Comparison of ENCODE assay signal across 16 mouse cellular contexts in genomic region chr5:51108181-51108580, GRCm38 (mm10).
"Had no signal": no experiment of that assay in that cellular context is flagged by ENCODE, and none has a peak within 500 bp of the region (broad histone marks: within the 10 kb centered on the region; RNA-seq: fewer than 3 reads in every experiment).

No protein-coding gene starts in this region.

- ATAC-seq: liver, embryonic 12.5 days had no signal

- H3K27ac ChIP-seq: limb, embryonic 10.5 days; limb, embryonic 13.5 days; liver, embryonic 12.5 days; liver, embryonic 15.5 days; lung, embryonic 15.5 days; stomach, embryonic 15.5 days had no signal

- H3K36me3 ChIP-seq: limb, embryonic 10.5 days; limb, embryonic 13.5 days; liver, embryonic 12.5 days; liver, embryonic 15.5 days; lung, embryonic 15.5 days; stomach, embryonic 15.5 days had no signal

- H3K9ac ChIP-seq: limb, embryonic 13.5 days; liver, embryonic 12.5 days; liver, embryonic 15.5 days; lung, embryonic 15.5 days; stomach, embryonic 15.5 days had no signal

- H3K27me3 ChIP-seq: limb, embryonic 13.5 days; liver, embryonic 12.5 days; liver, embryonic 15.5 days; lung, embryonic 15.5 days; stomach, embryonic 15.5 days had no signal

- H3K4me3 ChIP-seq: limb, embryonic 10.5 days; limb, embryonic 13.5 days; liver, embryonic 12.5 days; liver, embryonic 15.5 days; lung, embryonic 15.5 days; stomach, embryonic 15.5 days had no signal

- DNase-seq: kidney, adult 9 months; kidney, postnatal 14 days; kidney, postnatal 4 days; liver; lung, postnatal 14 days; lung, postnatal 4 days; right cerebral cortex, postnatal 25 days; spleen, adult 18-20 months; thymus, adult 18-20 months; thymus, postnatal 36 days had no signal

- H3K4me1 ChIP-seq: limb, embryonic 10.5 days; limb, embryonic 13.5 days; liver, embryonic 12.5 days; liver, embryonic 15.5 days; lung, embryonic 15.5 days; stomach, embryonic 15.5 days had no signal
